Mouse (Mus musculus): ENCODE results near the gene Ptn. TPM values are rescaled to one million over a fixed set of nuclear protein-coding genes. Genes with fewer than 3 reads are reported as not detected.

Gene Ptn
- polyA plus RNA-seq, 1 experiment from 2014 or later: 113 TPM

- DNase-seq: peak; percentile 46
- Histone ChIP-seq H3K36me3 (ENCODE audit: insufficient read depth) (no peaks in the 10 kb centered on the region), H3K4me1 (ENCODE audit: insufficient read depth) (no peaks in the 10 kb centered on the region), H3K27ac (ENCODE audit: low read depth) (no peak overlapping the region), H3K4me2 (no peak overlapping the region), H3K27me3 (ENCODE audit: insufficient read depth, low read length) (no peaks in the 10 kb centered on the region), H3K9me3 (ENCODE audit: low read depth, low read length) (no peaks in the 10 kb centered on the region), H3K4me3 (ENCODE audit: low read depth, low read length) (no peak overlapping the region), H3K9ac (no peak overlapping the region)
- 75% methylated on average over 4 of the region's 4 CpGs for WGBS
- TF ChIP-seq CTCF (IDR thresholded peaks at IDR 0.05; ENCODE audit: low read depth): no peak
- no peak for ATAC-seq (ENCODE audit: insufficient read depth)
Observed at GRCm38 (mm10) chr6:36832681-36833080, 22.7 kb upstream of the Ptn start.

DNA sequence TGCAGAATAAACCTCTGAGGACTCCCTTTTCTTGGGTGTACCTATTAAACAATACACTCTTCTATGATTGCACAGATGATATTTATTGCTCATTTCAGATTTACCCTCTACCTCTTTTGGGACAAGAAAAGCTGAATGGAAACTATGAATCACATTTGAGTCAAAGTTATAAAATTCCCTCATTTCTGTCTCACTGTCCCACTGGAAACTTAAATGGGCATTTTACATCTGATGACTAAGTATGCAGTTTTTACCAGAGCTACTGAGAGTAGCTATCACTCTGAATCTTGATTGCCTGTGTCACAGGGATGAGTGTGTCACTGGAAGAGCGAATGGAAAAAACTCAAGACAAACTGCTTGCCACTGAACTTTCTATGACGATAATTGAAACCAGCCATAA is 22.2 kb upstream of the Ptn start:
- no peak for TF ChIP-seq CTCF (IDR thresholded peaks at IDR 0.05; ENCODE audit: low read depth)
- Histone ChIP-seq H3K4me1 (ENCODE audit: insufficient read depth) (no peaks in the 10 kb centered on the region), H3K4me2 (no peak overlapping the region), H3K27me3 (ENCODE audit: insufficient read depth, low read length) (no peaks in the 10 kb centered on the region), H3K36me3 (ENCODE audit: insufficient read depth) (no peaks in the 10 kb centered on the region), H3K4me3 (ENCODE audit: low read depth, low read length) (no peak overlapping the region), H3K27ac (ENCODE audit: low read depth) (no peak overlapping the region), H3K9ac (no peak overlapping the region), H3K9me3 (ENCODE audit: low read depth, low read length) (no peaks in the 10 kb centered on the region)
- 76% methylated on average over 2 of the region's 2 CpGs for WGBS
- ATAC-seq (ENCODE audit: insufficient read depth): no peak
- no peak for DNase-seq

GRCm38 (mm10) chr6:36830371-36830925 is 20.4 kb upstream of the Ptn start:
- no peak overlapping the region for H3K4me3 ChIP-seq (ENCODE audit: low read depth, low read length)
- TF ChIP-seq CTCF (IDR thresholded peaks at IDR 0.05; ENCODE audit: low read depth): no peak
- DNase-seq (peak; percentile 43), ATAC-seq (ENCODE audit: insufficient read depth) (no peak)
- H3K27me3 ChIP-seq (ENCODE audit: insufficient read depth, low read length): no peaks in the 10 kb centered on the region
- no peaks in the 10 kb centered on the region for H3K4me1 ChIP-seq (ENCODE audit: insufficient read depth)
- H3K36me3 ChIP-seq (ENCODE audit: insufficient read depth): no peaks in the 10 kb centered on the region
- no peak overlapping the region for H3K4me2 ChIP-seq
- 62% methylated on average over 9 of the region's 9 CpGs for WGBS
- no peaks in the 10 kb centered on the region for H3K9me3 ChIP-seq (ENCODE audit: low read depth, low read length)
- H3K9ac ChIP-seq: no peak overlapping the region
- no peak overlapping the region for H3K27ac ChIP-seq (ENCODE audit: low read depth)

- ATAC-seq (ENCODE audit: insufficient read depth) (no peak), DNase-seq (no peak)
- Histone ChIP-seq H3K4me2 (peak overlapping the region; percentile 31), H3K9me3 (ENCODE audit: low read depth, low read length) (peaks cover 4% of the 10 kb centered on the region; the same call in 1 of the 2 replicates), H3K27ac (ENCODE audit: low read depth) (peak overlapping the region; percentile 72; the same call in 1 of the 2 replicates), H3K4me3 (ENCODE audit: low read depth, low read length) (no peak overlapping the region), H3K4me1 (ENCODE audit: insufficient read depth) (peaks cover 11% of the 10 kb centered on the region), H3K9ac (no peak overlapping the region), H3K36me3 (ENCODE audit: insufficient read depth) (no peaks in the 10 kb centered on the region), H3K27me3 (ENCODE audit: insufficient read depth, low read length) (no peaks in the 10 kb centered on the region)
- no peak for TF ChIP-seq CTCF (IDR thresholded peaks at IDR 0.05; ENCODE audit: low read depth)
Observed at GRCm38 (mm10) chr6:36819784-36820050, 9.7 kb upstream of the Ptn start.

GRCm38 (mm10) chr6:36819019-36819783 is 9.2 kb upstream of the Ptn start:
- H3K27ac ChIP-seq (ENCODE audit: low read depth): peak overlapping the region; percentile 72; the same call in 1 of the 2 replicates
- H3K9ac ChIP-seq: no peak overlapping the region
- H3K4me3 ChIP-seq (ENCODE audit: low read depth, low read length): no peak overlapping the region
- 12% methylated on average over 8 of the region's 8 CpGs for WGBS
- H3K9me3 ChIP-seq (ENCODE audit: low read depth, low read length): peaks cover 4% of the 10 kb centered on the region; the same call in 1 of the 2 replicates
- no peak for TF ChIP-seq CTCF (IDR thresholded peaks at IDR 0.05; ENCODE audit: low read depth)
- no peaks in the 10 kb centered on the region for H3K27me3 ChIP-seq (ENCODE audit: insufficient read depth, low read length)
- peak; percentile 97 for DNase-seq
- H3K4me2 ChIP-seq: peak overlapping the region; percentile 31
- H3K36me3 ChIP-seq (ENCODE audit: insufficient read depth): no peaks in the 10 kb centered on the region
- H3K4me1 ChIP-seq (ENCODE audit: insufficient read depth): peaks cover 11% of the 10 kb centered on the region
- ATAC-seq (ENCODE audit: insufficient read depth): peak; percentile 96

DNA sequence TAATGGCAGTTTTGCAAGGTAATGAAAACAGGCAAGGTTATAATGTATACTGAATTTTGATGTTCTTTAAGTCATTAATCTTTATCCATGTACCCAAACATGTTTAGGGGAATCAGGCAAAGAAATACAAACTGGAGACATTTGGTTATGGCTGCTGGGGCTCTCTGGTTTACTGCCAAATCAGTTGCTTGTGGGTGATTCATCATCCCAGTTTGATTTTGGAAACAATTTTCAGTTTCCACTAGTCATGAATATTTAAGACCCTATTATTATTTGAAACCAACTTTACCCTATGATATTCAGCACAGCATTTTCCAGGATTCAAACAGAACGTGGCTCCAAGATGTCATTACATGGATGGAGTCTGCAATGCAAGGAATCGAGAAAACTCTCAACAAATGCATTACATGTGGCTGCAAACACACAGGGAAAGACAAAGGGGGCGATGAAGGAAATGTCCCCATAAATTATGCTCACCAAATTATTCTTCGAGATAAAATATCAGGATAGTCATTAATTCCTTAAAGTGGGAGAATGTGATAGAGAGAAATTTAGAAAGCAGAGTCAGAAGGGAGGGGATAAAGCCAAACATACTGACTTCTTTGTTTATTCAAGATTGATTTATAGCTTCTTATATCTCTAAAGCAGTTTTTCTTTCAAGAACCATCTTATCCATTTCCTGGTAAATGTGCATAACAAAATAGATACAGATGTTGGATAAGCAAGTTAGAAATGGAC is 8.4 kb upstream of the Ptn start:
- peaks cover 4% of the 10 kb centered on the region; the same call in 1 of the 2 replicates for H3K9me3 ChIP-seq (ENCODE audit: low read depth, low read length)
- no peak overlapping the region for H3K4me3 ChIP-seq (ENCODE audit: low read depth, low read length)
- H3K27ac ChIP-seq (ENCODE audit: low read depth): peak overlapping the region; percentile 72; the same call in 1 of the 2 replicates
- ATAC-seq (ENCODE audit: insufficient read depth): peak; percentile 84
- no peak overlapping the region for H3K9ac ChIP-seq
- WGBS: 21% methylated on average over 4 of the region's 4 CpGs
- no peak overlapping the region for H3K4me2 ChIP-seq
- H3K27me3 ChIP-seq (ENCODE audit: insufficient read depth, low read length): no peaks in the 10 kb centered on the region
- H3K4me1 ChIP-seq (ENCODE audit: insufficient read depth): peaks cover 11% of the 10 kb centered on the region
- no peaks in the 10 kb centered on the region for H3K36me3 ChIP-seq (ENCODE audit: insufficient read depth)
- TF ChIP-seq CTCF (IDR thresholded peaks at IDR 0.05; ENCODE audit: low read depth): no peak
- DNase-seq: peak; percentile 86

DNA sequence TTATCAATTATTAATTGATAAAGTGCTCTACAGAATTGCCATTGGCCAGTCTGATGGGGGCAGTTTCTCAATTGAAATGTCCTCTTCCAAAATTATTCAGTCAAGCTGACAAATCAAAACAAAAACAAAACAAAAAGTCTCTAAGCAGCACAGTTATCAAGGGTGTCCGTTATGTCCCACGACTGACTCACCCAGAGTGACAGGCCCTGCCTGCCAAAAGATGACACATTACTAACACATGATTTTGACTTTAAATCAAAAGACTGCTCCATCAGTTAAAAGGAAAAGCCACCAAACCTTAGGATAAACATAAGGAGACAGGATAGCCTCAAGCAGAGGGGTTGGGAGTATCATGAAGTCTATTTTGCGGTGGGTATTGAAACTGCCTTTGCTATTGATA is 6.6 kb upstream of the Ptn start:
- no peak for TF ChIP-seq CTCF (IDR thresholded peaks at IDR 0.05; ENCODE audit: low read depth)
- Histone ChIP-seq H3K4me1 (ENCODE audit: insufficient read depth) (peaks cover 11% of the 10 kb centered on the region), H3K27me3 (ENCODE audit: insufficient read depth, low read length) (no peaks in the 10 kb centered on the region), H3K27ac (ENCODE audit: low read depth) (no peak overlapping the region), H3K4me3 (ENCODE audit: low read depth, low read length) (no peak overlapping the region), H3K4me2 (no peak overlapping the region), H3K9me3 (ENCODE audit: low read depth, low read length) (peaks cover 4% of the 10 kb centered on the region; the same call in 1 of the 2 replicates), H3K9ac (no peak overlapping the region), H3K36me3 (ENCODE audit: insufficient read depth) (no peaks in the 10 kb centered on the region)
- 84% methylated on average over 3 of the region's 3 CpGs for WGBS
- no peak for ATAC-seq (ENCODE audit: insufficient read depth)
- no peak for DNase-seq

Data from lung, embryonic 14.5 days (tissue).